8 mouse cellular contexts compared by ENCODE assay signal in genomic region chr2:157565898-157566259, GRCm38 (mm10). TPM values are rescaled to one million over a fixed set of nuclear protein-coding genes. Genes with fewer than 3 reads are reported as not detected.
DNase-seq lines count a peak whose midpoint lies in the region; ATAC-seq and TF ChIP-seq lines count a peak whose summit lies in the region.

No protein-coding gene starts in this region.

- ATAC-seq in heart, embryonic 15.5 days (replicated peaks; ENCODE audit: insufficient number of reproducible peaks, insufficient read depth, low FRiP score, low read depth), result peak; percentile 29; the same call in 1 of the 2 replicates
- ATAC-seq in G1E (ENCODE audit: extremely low read depth, insufficient number of reproducible peaks, low FRiP score, poor library complexity, severe bottlenecking), result no peak
- ATAC-seq in forebrain, postnatal 0 days, result no peak; the same call in 1 of the 2 replicates
- no peak for ATAC-seq in frontal cortex, adult (ENCODE audit: low TSS enrichment)

- peaks cover 32% of the 10 kb centered on the region for H3K4me1 ChIP-seq in heart, embryonic 15.5 days (replicated peaks)
- peaks cover 54% of the 10 kb centered on the region for H3K4me1 ChIP-seq in G1E (ENCODE audit: insufficient read depth, low read depth, low read length)
- peaks cover 14% of the 10 kb centered on the region; the same call in 1 of the 2 replicates for H3K4me1 ChIP-seq in forebrain, postnatal 0 days (ENCODE audit: insufficient read depth)

- H3K27me3 ChIP-seq in heart, embryonic 15.5 days, result no peaks in the 10 kb centered on the region
- peaks cover 11% of the 10 kb centered on the region for H3K27me3 ChIP-seq in G1E (ENCODE audit: insufficient read depth, low read length)
- H3K27me3 ChIP-seq in forebrain, postnatal 0 days (ENCODE audit: insufficient read depth, low read length), result no peaks in the 10 kb centered on the region

- under 1% methylated on average over 35 of the region's 35 CpGs for WGBS in heart, embryonic 15.5 days
- 2% methylated on average over 33 of the region's 35 CpGs for WGBS in forebrain, postnatal 0 days
- under 1% methylated on average over 35 of the region's 35 CpGs for WGBS in macrophage (ENCODE audit: missing documents)

- H3K27ac ChIP-seq in heart, embryonic 15.5 days, result peak overlapping the region; percentile 90
- peak overlapping the region; percentile 89 for H3K27ac ChIP-seq in forebrain, postnatal 0 days (ENCODE audit: low read depth, low read length)
- peak overlapping the region; percentile 99; the same call in 1 of the 2 replicates for H3K27ac ChIP-seq in macrophage

- DNase-seq in heart, adult 11 months, result no peak
- no peak for DNase-seq in G1E (ENCODE audit: low spot score)
- peak; percentile 18 for DNase-seq in forebrain, postnatal 0 days
- DNase-seq in c-Kit-positive CD71-positive TER-119-positive erythroid progenitor cells, embryonic 14.5 days (ENCODE audit: low spot score), result no peak
- DNase-seq in kidney, adult 11 months, result no peak

- TF ChIP-seq CTCF in G1E (IDR thresholded peaks at IDR 0.05; ENCODE audit: low read depth, low read length), result no peak
- no peak for TF ChIP-seq CTCF in forebrain, postnatal 0 days (IDR thresholded peaks at IDR 0.05; ENCODE audit: low read depth)

- H3K9me3 ChIP-seq in heart, embryonic 15.5 days (replicated peaks), result peaks cover 7% of the 10 kb centered on the region; the same call in 1 of the 2 replicates
- H3K9me3 ChIP-seq in G1E (replicated peaks), result peaks cover 9% of the 10 kb centered on the region
- peaks cover 6% of the 10 kb centered on the region; the same call in 1 of the 2 replicates for H3K9me3 ChIP-seq in forebrain, postnatal 0 days (ENCODE audit: low read length)

- peaks cover 50% of the 10 kb centered on the region for H3K79me2 ChIP-seq in macrophage (ENCODE audit: inconsistent target)

- H3K36me3 ChIP-seq in heart, embryonic 15.5 days, result peaks cover 16% of the 10 kb centered on the region
- H3K36me3 ChIP-seq in G1E (replicated peaks), result peaks cover 26% of the 10 kb centered on the region
- H3K36me3 ChIP-seq in forebrain, postnatal 0 days (ENCODE audit: insufficient read depth), result peaks cover 7% of the 10 kb centered on the region; the same call in 1 of the 2 replicates
- H3K36me3 ChIP-seq in macrophage (ENCODE audit: inconsistent target), result no peaks in the 10 kb centered on the region

- H3K4me2 ChIP-seq in heart, embryonic 15.5 days, result peak overlapping the region; percentile 74
- peak overlapping the region; percentile 90 for H3K4me2 ChIP-seq in forebrain, postnatal 0 days (ENCODE audit: low read depth)

- peak overlapping the region; percentile 99 for H3K9ac ChIP-seq in heart, embryonic 15.5 days
- peak overlapping the region; percentile 96 for H3K9ac ChIP-seq in forebrain, postnatal 0 days

- peak overlapping the region; percentile 99 for H3K4me3 ChIP-seq in heart, embryonic 15.5 days
- H3K4me3 ChIP-seq in G1E (ENCODE audit: low read depth, low read length), result peak overlapping the region; percentile 97
- peak overlapping the region; percentile 90 for H3K4me3 ChIP-seq in forebrain, postnatal 0 days (ENCODE audit: low read depth, low read length)
- H3K4me3 ChIP-seq in macrophage (ENCODE audit: inconsistent target), result peak overlapping the region; percentile 66

RNA-seq across cellular contexts. Expression of gene Blcap, which starts 5.2 kb away (rescaled TPM):
- 32.5 and 35.7 TPM in 2 replicates for polyA plus RNA-seq in heart, embryonic 15.5 days (2015; fragmentation: Nextera tagmentation; extraction: Ambion mirVana)
- total RNA-seq in G1E (2014; fragmentation: Nextera tagmentation) (24.1 and 27.2 TPM in 2 replicates), G1E (2017) (22.0 and 23.3 TPM in 2 replicates)
- polyA plus RNA-seq in G1E (2012) (16.7 and 17.3 TPM in 2 replicates), macrophage (2018) (26.4 to 34.7 TPM (median 28.0 TPM) in 3 replicates)
- total RNA-seq in forebrain, postnatal 0 days (2014; rRNA removed), result 166 and 208 TPM in 2 replicates
- 231 and 295 TPM in 2 replicates for polyA plus RNA-seq in forebrain, postnatal 0 days (2015; fragmentation: Nextera tagmentation; extraction: Ambion mirVana)
- 100 to 1,000 TPM in 15 of 26 experiments, 10 to 100 TPM in 11; 63.6 to 237 (median 104) TPM for total RNA-seq in macrophage (2018; cell fraction: chromatin; rRNA removed)
- total RNA-seq in macrophage (2018; cell fraction: cytosol; rRNA removed), result 10 to 100 TPM; 30.1 to 59.7 (median 35.1) TPM
- 100 to 1,000 TPM in 16 of 26 experiments, 10 to 100 TPM in 10; 67.5 to 218 (median 104) TPM for total RNA-seq in macrophage (2018; cell fraction: nucleus; rRNA removed)

RNA-seq across cellular contexts. Expression of gene Nnat, which starts 6.0 kb away (rescaled TPM):
- 54.1 and 117 TPM in 2 replicates for polyA plus RNA-seq in heart, embryonic 15.5 days (2015; fragmentation: Nextera tagmentation; extraction: Ambion mirVana)
- total RNA-seq in G1E (2014; fragmentation: Nextera tagmentation) (not detected in 2 replicates), G1E (2017) (not detected in 2 replicates)
- polyA plus RNA-seq in G1E (2012) (not detected in 2 replicates), macrophage (2018) (not detected in 3 replicates)
- total RNA-seq in forebrain, postnatal 0 days (2014; rRNA removed), result 4,630 and 7,303 TPM in 2 replicates
- polyA plus RNA-seq in forebrain, postnatal 0 days (2015; fragmentation: Nextera tagmentation; extraction: Ambion mirVana), result 6,353 and 7,049 TPM in 2 replicates
- 1 to 10 TPM in 1 of 26 experiments, not detected in 25; 1.9 TPM for total RNA-seq in macrophage (2018; cell fraction: chromatin; rRNA removed)
- total RNA-seq in macrophage (2018; cell fraction: cytosol; rRNA removed), result not detected
- under 1 TPM in 2 of 26 experiments, not detected in 24; 0.42 to 0.56 TPM for total RNA-seq in macrophage (2018; cell fraction: nucleus; rRNA removed)

Comparison
In these comparisons a context has a peak if more than half of its experiments do, and no peak if none do; other contexts are left out.
1. RNA of gene Nnat, which starts 6.0 kb away (polyA plus RNA-seq): 6,353 to 7,049 TPM in forebrain, postnatal 0 days; 54.1 to 117 TPM in heart, embryonic 15.5 days, not detected in G1E and not detected in macrophage; every median in the first group is over 10 times any median in the second.
2. Peak in every context shown above with its lines, with median percentiles within 50 percentile points of each other: H3K27ac ChIP-seq and H3K4me3 ChIP-seq.